Mouse (Mus musculus) midbrain, embryonic 16.5 days (tissue): ENCODE data around the gene Exoc7. TPM values are rescaled to one million over a fixed set of nuclear protein-coding genes. Genes with fewer than 3 reads are reported as not detected.
A peak's percentile ranks its signal among the peaks of the same experiment; 100 is the strongest.

ENCODE experiments used
- ATAC-seq: fragments of 200-750 bp; cut with Nextera tagmentation; 2 replicates; pipeline ENCODE4 v1.8.0; 2017; ENCODE audit warnings: moderate TSS enrichment
- H3K27ac ChIP-seq: fragments of 300-500 bp; sonication (generic); 2 replicates; pipeline ENCODE4 v1.5.1; 2014; ENCODE audit warnings: mild to moderate bottlenecking, low read length, mixed read lengths
- H3K27me3 ChIP-seq: fragments of 300-500 bp; sonication (generic); 2 replicates; pipeline ENCODE4 v1.6.1; 2014; ENCODE audit warnings: low read depth, low read length, mixed read lengths; ENCODE audit not compliant: control insufficient read depth, insufficient read depth
- H3K36me3 ChIP-seq: fragments of 300-500 bp; sonication (generic); 2 replicates; pipeline ENCODE4 v1.6.1; 2014; ENCODE audit warnings: mild to moderate bottlenecking, low read length, moderate library complexity, mixed read lengths; ENCODE audit not compliant: control insufficient read depth, insufficient read depth
- H3K4me1 ChIP-seq: fragments of 300-500 bp; sonication (generic); 2 replicates; pipeline ENCODE4 v1.6.1; 2014; ENCODE audit warnings: mild to moderate bottlenecking, low read length, mixed read lengths; ENCODE audit not compliant: control insufficient read depth, insufficient read depth
- H3K4me2 ChIP-seq: fragments of 300-500 bp; sonication (generic); 2 replicates; pipeline ENCODE4 v1.6.1; 2014; ENCODE audit warnings: mild to moderate bottlenecking, low read length, mixed read lengths
- H3K4me3 ChIP-seq: fragments of 300-500 bp; sonication (generic); 2 replicates; pipeline ENCODE4 v1.5.1; 2014; ENCODE audit warnings: low read depth, mild to moderate bottlenecking, low read length, moderate library complexity, mixed read lengths
- H3K9ac ChIP-seq: fragments of 300-500 bp; sonication (generic); 2 replicates; pipeline ENCODE4 v1.6.1; 2014; ENCODE audit warnings: low read depth, low read length, mixed read lengths
- H3K9me3 ChIP-seq: fragments of 300-500 bp; sonication (generic); replicated peaks from 2 replicates; pipeline ENCODE4 v1.6.1; 2014; ENCODE audit warnings: mild to moderate bottlenecking, low read length, mixed read lengths; ENCODE audit not compliant: control insufficient read depth, poor library complexity, severe bottlenecking
- WGBS: fragments of 180-500 bp; shearing (Covaris S2); extraction: QIAGEN DNeasy Blood & Tissue Kit; methylation state at CpG from one replicate; pipeline ENCODE4 v1.1.7; 2014; 5-methylcytosine and 5-hydroxymethylcytosine counted together
- polyA plus RNA-seq: library from polyadenylated mRNA; unstranded; fragments of >200 nt; fragmentation: Nextera tagmentation; extraction: Ambion mirVana; gene quantifications from 2 replicates; pipeline ENCODE4 v1.2.1, GENCODE M21; 2015

Gene Exoc7
- polyA plus RNA-seq, 1 experiment from 2014 or later, result 127 TPM

DNA sequence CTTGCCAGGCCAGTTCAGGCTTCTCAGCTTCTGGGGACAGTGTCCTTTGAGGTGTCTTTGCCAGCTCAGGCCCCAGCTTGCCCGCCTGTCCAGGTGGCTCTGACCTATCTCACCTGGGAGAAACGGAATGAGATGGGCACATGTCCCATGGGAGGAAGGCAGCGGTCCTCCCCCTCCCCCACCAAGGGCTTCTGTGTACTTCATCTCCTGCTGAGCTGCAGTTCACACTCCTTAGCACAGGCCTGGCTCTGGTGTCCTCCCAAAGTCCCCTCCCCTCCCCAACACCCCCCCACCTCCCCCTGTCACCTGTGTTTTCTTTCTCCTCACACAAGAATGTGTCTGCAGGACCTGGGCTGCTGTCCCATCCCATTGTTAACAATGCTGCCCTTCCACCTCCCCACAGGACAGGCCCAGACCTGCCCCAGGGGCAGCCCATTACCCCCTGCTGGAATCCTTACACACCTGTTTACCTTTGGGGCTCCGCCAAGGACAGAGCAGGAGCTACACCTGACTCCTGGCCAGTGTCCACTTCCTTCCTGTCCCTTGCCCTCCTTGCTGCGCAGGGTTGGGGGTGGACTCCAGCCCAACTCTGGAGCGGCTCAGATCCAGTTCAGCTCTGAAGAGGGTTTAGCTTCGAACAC is 20.1 kb upstream of the Exoc7 start:
- no peaks in the 10 kb centered on the region for H3K36me3 ChIP-seq
- H3K9me3 ChIP-seq, result no peaks in the 10 kb centered on the region
- no peak overlapping the region for H3K9ac ChIP-seq
- H3K4me3 ChIP-seq, result no peak overlapping the region
- H3K27me3 ChIP-seq, result no peaks in the 10 kb centered on the region
- no peak overlapping the region for H3K4me2 ChIP-seq
- WGBS, result 77% methylated on average over 7 of the region's 7 CpGs
- no peak for ATAC-seq
- peaks cover 6% of the 10 kb centered on the region for H3K4me1 ChIP-seq
- H3K27ac ChIP-seq, result no peak overlapping the region

DNA sequence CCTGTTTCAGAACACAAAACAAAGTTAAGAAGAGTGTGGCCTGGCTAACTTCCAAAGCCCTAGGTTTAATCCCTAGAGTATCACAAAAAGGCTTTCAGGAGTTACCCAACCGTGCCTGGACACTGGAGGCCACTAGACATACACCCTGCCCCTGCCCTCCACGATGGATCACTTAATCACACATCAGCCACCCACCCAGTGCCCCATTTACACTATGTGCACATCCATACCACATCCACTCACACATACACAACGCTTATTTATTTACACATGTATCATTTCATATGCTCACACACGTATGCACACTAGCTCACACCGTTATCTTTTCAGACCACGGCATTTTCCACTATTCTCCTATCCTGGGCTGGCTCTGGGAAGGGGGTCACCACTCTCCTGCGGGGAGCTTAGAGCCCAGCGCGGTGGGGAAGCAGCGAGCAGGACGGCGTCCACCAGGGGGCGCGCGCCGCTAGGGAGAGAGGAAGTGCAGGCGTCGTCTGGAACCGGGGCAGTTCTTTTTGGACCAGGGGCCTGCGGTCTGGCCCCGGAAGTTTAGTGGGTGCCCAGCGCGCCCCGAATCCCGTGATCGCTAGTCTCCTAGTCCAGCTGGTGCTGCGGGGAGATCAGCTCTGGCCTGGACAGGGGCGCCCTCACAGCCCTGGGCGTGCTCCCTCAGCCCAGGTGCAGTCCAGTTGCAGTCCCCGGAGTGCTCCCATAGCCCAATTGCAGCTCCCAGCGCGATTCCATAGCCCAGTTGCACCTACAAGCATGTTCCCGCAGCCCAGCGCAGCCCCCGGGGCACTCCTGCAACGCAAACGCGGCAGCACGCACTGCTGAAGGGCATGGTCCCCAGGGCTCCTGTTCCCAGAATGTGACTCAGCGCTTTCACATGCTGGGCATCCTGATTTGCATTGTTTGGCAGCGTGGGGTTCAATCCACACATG is 12.0 kb upstream of the Exoc7 start:
- H3K36me3 ChIP-seq, result no peaks in the 10 kb centered on the region
- peak overlapping the region; percentile 47; the same call in 1 of the 2 replicates for H3K9ac ChIP-seq
- ATAC-seq, result peak; percentile 84
- H3K4me3 ChIP-seq, result peak overlapping the region; percentile 32
- no peak overlapping the region for H3K27ac ChIP-seq
- H3K9me3 ChIP-seq, result no peaks in the 10 kb centered on the region
- no peaks in the 10 kb centered on the region for H3K27me3 ChIP-seq
- peaks cover 5% of the 10 kb centered on the region; the same call in 1 of the 2 replicates for H3K4me1 ChIP-seq
- WGBS, result 2% methylated on average over 41 of the region's 41 CpGs
- peak overlapping the region; percentile 73 for H3K4me2 ChIP-seq

DNA sequence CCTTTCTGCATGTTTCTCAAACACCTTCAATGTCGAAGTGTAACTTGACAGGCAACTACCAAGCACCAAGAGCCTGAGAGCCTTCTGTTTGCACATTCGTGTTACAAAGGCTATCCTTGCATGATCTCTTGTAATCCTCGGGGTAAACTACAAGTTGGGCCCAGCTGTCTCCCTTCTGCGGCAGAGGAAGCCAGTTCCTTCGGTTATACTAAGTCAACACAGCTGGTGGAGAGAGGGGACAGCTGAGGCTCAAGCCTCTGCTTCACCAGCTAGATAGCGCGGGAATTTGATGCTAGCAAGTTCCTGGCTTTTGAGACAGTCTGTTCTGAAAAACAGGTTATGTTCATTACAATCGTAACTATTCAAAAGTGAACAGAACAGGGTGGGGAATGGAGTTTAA is 5.3 kb upstream of the Exoc7 start:
- ATAC-seq, result no peak
- H3K4me2 ChIP-seq, result no peak overlapping the region
- no peaks in the 10 kb centered on the region for H3K36me3 ChIP-seq
- 59% methylated on average over 8 of the region's 8 CpGs for WGBS
- H3K9me3 ChIP-seq, result no peaks in the 10 kb centered on the region
- H3K27ac ChIP-seq, result no peak overlapping the region
- H3K4me1 ChIP-seq, result no peaks in the 10 kb centered on the region
- no peak overlapping the region for H3K9ac ChIP-seq
- no peak overlapping the region for H3K4me3 ChIP-seq
- no peaks in the 10 kb centered on the region for H3K27me3 ChIP-seq

DNA sequence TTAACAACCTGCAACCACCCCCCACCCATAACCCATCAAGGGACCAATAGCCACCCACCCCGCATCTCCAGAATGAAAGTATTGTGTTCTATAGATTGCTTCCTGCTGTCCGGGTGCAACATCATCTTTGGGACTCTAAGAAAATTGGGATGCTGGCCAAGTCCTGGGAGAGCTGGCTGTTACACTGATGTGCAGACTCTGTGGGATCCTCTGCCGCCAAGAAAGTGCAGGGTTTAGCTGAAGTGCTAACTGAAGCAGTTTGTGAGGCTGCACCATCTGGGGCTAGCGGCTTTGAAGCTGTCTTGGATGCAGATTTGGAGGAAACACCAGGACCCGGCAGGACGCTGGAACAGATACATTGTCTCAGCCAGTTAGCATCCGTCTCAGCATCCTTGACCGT is 4.1 kb upstream of the Exoc7 start:
- H3K9me3 ChIP-seq, result no peaks in the 10 kb centered on the region
- H3K4me1 ChIP-seq, result no peaks in the 10 kb centered on the region
- no peaks in the 10 kb centered on the region for H3K36me3 ChIP-seq
- ATAC-seq, result no peak
- no peak overlapping the region for H3K4me3 ChIP-seq
- H3K9ac ChIP-seq, result no peak overlapping the region
- no peak overlapping the region for H3K4me2 ChIP-seq
- no peak overlapping the region for H3K27ac ChIP-seq
- 50% methylated on average over 8 of the region's 8 CpGs for WGBS
- H3K27me3 ChIP-seq, result no peaks in the 10 kb centered on the region

DNA sequence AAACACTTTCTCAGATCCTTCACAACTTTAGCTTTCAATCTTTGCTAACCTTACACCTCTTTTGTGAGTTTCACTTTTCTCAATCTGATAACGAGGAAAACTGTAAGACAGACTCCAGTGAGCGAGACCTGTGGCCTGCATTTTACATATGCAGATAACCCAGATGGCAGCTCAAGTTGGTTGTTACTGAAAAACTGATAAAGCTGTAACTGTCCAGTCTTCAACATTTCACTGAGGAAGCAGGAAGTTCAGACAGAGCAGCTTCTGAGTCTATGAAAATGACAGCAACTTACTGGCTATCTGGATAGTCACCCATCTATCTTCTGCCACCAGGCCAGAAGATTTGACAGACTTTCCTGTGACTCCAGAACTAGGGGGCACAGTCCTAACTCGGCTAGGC is 2.6 kb upstream of the Exoc7 start:
- Histone ChIP-seq H3K4me3 (no peak overlapping the region), H3K4me2 (no peak overlapping the region), H3K9me3 (no peaks in the 10 kb centered on the region), H3K4me1 (peaks cover 8% of the 10 kb centered on the region), H3K9ac (no peak overlapping the region), H3K36me3 (no peaks in the 10 kb centered on the region), H3K27ac (no peak overlapping the region), H3K27me3 (no peaks in the 10 kb centered on the region)
- WGBS, result 85% methylated on average over 3 of the region's 3 CpGs
- no peak for ATAC-seq

DNA sequence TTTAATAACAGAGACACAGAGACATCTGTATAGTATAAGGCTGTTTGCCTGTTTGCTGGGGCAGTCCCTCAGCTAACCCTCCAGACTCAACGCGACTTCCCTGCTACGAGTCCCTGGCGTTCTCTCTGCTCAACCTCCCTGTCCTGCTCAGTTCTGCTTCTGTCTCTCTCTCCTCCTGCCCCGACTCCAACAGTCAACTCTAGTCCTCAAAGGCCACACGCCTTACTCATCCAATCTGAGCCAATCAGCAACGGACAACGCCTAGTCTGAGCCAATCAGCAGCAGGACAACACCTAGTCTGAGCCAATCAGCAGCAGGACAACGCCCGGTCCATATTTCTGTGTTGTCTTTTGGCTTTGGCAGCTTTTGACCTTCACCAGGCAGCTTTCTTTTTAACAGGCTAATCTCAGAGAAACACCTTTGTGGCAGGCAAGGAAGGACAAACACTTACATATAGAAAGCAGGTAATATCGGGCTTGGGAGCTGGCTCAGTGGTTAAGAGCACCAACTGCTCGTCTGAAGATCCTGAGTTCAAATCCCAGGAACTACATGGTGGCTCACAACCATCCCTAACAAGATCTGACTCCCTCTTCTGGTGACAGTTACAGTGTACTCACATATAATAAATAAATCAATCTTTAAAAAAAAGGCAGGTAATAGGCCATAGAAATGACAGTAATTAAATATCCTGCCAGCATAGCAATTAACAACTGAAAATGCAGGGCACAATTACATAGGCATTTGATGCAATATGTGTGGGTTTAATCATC is 914 bp upstream of the Exoc7 start:
- ATAC-seq, result no peak
- Histone ChIP-seq H3K4me3 (no peak overlapping the region), H3K9ac (no peak overlapping the region), H3K4me1 (peaks cover 8% of the 10 kb centered on the region), H3K4me2 (no peak overlapping the region), H3K27ac (no peak overlapping the region), H3K27me3 (no peaks in the 10 kb centered on the region), H3K36me3 (peaks cover 13% of the 10 kb centered on the region), H3K9me3 (no peaks in the 10 kb centered on the region)
- WGBS, result 92% methylated on average over 12 of the region's 12 CpGs

DNA sequence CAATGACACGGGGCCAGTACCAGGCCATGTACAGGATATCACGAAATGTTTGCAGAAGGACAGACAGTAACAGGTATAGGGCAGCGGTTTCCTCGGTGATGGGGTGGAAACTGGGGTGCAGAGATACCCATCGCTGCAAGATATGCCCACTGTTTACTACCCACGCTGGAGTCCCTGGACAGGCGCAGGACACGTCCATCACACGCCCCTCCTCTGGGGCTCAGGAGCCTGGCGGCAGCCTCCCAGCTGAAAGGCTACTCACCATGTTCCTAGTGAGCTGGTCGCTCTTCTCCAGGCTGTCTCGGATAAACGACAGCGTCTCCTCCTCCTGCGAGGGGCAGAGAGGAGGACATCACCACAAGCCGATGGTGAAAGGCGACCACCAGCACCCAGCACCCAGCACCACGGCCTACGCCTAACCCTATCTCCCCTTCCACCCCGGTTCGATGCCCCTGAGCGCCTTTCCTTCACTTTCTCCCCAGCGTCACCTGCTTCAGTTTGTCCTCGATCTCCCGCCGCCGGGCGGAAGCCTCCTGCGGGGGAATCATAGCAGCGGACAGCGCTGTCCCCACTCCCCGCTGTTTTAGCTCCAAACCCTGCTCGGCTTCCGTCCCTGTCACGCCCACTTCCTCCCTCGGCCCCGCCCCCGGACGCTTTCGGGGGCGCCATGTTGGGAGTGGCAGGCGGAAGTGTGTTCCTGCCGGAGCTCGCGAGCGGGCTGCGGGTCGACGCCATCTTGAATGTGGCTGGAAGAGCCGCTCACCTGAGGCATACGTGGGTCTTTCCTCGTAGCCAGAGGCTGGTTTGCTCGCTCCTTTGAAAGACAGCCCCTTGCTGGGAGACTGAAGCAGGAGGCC is 679 bp downstream of the Exoc7 start:
- Histone ChIP-seq H3K4me3 (peak overlapping the region; percentile 59), H3K9ac (peak overlapping the region; percentile 79), H3K9me3 (no peaks in the 10 kb centered on the region), H3K27ac (peak overlapping the region; percentile 74), H3K27me3 (no peaks in the 10 kb centered on the region), H3K36me3 (peaks cover 25% of the 10 kb centered on the region), H3K4me1 (peaks cover 8% of the 10 kb centered on the region), H3K4me2 (peak overlapping the region; percentile 69)
- WGBS, result 2% methylated on average over 49 of the region's 53 CpGs
- peak; percentile 95 for ATAC-seq

DNA sequence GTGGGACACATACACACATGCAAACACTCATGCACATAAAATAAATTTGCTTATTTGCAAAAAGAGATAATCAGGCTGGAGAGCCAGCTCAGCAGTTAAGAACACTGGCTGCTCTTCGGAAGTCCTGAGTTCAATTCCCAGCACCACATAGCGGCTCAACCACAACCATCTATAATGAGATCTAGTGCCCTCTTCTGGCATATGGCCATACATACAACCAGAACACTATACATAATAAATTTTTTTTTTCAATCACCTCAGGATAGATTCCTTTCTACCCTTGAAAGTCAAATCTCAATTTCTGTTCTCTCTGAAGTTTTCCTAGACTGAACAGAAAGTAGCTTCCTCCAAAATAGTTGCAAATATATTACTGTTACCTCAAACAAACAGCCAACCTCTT is 1.6 kb downstream of the Exoc7 start:
- H3K9ac ChIP-seq, result no peak overlapping the region
- peak overlapping the region; percentile 69 for H3K4me2 ChIP-seq
- WGBS, result 98% methylated on average over 2 of the region's 2 CpGs
- H3K27me3 ChIP-seq, result no peaks in the 10 kb centered on the region
- no peak overlapping the region for H3K27ac ChIP-seq
- H3K9me3 ChIP-seq, result no peaks in the 10 kb centered on the region
- ATAC-seq, result no peak
- H3K36me3 ChIP-seq, result peaks cover 31% of the 10 kb centered on the region
- peaks cover 8% of the 10 kb centered on the region for H3K4me1 ChIP-seq
- peak overlapping the region; percentile 59 for H3K4me3 ChIP-seq
